Mouse (Mus musculus) MEL-GATA-1-ER (cell line): ENCODE results near the gene Josd2.
A peak's percentile ranks its signal among the peaks of the same experiment; 100 is the strongest.

Source experiments
- DNase-seq: peaks from one replicate; pipeline ENCODE4 v3.0.0-alpha.2; 2012; ENCODE audit warnings: low read depth; ENCODE audit errors: extremely low read depth

Gene Josd2

DNA sequence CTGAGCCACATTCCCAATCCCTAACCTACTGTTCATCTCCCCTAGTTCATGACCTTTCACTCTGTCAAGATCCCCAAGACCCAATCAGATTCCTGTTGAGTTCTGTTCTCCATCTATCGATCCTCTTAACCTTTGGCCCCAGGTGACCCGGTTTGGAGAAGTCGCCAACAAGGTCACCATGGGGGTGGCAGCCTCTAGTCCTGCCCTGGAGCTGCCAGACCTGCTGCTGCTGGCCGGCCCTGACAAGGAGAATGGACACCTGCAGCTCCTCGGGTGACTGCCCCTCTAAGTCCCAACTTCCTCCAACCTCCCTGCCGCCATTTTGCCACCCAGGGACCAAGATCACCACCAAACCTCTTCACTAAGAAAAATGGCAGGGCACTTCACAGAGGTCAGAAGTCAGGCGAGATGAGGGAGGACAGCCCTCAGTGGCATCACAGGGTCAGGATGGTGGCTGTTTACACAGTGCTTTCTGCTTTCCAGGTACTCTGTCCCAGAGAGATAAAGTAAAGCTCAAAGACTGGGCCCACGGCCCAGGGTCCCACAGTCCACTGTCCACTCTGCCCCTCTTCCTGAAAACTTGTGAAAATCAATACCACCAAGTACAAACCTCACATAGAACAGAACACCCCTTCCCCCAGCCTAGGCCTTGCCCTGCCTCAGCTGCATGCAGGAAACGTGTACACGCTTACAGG lies 29.7 kb downstream of the Josd2 start:
- DNase-seq, result no peak

DNA sequence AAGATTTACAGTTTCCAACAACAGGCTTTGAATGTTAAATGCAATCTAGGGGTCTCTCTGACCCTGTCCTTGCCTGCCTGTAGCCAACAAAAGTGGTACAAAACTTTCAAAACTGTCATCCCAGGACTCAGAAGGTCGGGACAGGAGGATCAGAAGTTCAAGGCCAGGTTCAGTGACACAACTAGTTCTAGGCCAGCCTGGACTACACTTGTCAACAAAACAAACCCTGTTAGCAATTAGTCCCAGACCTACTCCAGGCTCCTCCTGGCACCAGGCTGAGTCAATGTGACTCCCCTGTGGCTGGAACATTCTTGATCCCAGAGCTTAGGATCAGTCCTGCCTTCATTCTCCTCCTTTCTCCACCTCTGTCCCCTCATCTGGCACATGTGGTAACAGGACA lies 31.1 kb downstream of the Josd2 start:
- no peak for DNase-seq

DNA sequence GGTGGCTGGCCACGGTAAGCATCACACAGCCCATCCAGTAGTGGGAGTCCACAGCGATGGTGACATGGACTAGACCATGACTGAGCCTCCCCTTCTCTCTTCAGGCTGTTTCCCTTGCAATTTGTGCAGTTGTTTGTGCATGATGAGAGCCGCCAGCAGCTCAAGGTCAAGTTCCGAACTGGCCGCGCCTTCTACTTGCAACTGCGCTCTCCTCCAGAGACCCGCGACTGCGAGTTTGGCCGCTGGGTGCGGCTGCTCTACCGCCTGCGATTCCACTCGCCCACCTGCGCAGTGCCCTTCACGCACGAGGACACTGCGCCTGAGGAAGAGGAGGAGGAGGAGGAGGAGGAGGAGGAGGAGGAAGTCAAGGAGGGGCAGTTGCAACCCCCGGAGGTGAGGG lies 32.3 kb downstream of the Josd2 start:
- no peak for DNase-seq

DNA sequence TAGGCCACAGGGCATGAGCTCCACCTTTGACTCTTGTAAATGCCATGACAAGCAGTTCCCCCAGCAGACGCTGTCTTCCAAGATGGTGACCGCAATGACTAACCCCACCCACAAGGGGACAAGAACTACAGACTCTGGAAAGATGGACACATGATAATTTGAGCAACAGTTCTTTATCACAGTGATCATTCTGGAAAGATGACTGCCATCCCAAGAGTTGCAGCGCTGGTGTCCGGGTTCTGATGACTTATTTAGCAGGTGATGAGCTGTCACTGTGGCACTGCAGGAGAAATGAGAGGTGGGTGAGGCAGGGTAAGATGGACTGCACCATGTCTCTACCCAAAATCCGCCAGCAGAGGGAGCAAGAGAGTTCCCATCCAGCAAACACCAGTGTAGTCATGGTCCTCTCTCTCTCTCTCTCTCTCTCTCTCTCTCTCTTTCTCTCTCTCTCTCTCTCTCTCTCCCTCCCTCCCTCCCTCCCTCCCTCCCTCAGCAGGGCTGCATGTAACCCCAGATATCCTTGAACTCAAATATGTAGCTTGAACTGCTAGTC lies 33.9 kb downstream of the Josd2 start:
- DNase-seq, result peak; percentile 62

DNA sequence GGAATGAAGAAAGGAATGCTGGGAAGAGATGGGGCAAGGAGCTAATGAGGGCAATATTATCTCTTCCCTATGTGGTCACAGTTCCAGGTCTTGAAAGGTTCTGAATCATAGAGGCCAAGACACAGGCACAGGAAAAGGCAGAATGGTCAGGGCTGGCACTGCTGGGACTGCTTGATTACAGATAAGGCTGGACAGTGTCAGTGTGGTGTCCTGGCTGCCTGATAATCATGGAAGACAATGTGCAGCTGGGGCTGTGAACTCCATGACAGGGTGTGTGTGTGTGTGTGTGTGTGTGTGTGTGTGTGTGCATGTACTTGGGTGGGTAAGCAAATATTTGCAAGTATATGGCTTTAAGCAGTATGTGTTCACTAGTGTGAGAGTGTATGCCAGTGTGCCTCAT lies 39.7 kb downstream of the Josd2 start:
- DNase-seq, result no peak

DNA sequence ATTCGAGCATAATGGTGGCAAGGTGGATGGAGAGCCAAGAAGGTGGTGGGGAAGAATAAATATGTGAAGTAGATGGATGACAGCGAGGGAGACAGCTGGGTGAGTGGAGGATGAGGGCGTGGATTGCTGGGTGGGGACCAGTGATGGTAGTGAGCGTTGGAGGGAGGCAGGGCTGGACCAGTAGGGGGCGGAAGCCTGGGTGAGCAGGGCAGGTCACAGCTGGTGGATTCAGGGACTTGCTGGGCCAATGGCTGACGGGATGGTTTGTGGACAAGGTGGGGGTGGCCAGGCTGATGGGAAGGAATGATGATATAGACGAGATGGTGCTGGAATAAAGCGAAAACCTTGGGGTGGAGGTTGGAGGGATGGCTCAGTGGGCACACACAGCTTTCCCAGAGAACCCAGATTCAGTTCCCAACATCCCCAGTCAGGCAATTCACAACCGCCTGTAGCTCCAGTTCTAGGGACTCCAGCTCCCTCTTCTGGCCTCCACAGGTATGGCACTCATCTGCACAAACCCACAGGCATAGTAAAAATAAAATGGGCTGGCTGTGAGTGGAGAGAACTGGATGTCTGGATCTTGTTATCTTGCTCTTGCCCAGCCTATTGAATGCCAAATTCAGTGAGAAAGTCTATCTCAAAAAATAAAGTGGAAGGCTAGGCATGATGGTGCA lies 51.6 kb downstream of the Josd2 start:
- DNase-seq, result no peak

DNA sequence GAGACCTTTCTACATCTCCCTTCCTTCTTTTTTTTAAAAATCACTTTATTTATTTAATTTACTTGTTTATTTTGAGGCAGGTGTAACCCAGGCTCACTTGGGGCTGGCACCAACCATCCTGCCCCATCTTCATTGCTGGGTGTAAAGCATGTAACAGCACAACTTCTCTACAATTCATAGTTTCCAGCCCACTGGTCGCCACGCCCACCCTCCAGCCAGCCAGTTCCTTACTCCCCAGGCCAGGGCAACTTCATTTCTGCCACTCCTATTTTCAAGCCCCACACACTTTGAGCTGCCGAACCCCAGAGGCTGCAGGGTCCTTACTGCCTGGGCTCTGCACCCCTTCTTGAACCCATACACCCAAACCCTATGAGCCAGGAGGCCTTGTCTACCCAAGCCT lies 53.2 kb downstream of the Josd2 start:
- no peak for DNase-seq
